Mouse (Mus musculus) thymus, adult 2 months (tissue): ENCODE data around the gene Fgf15. TPM values are rescaled to one million over a fixed set of nuclear protein-coding genes. Genes with fewer than 3 reads are reported as not detected.

Source experiments
- DNase-seq: peaks from one replicate; pipeline ENCODE4 v3.0.0; 2021
- H3K27ac ChIP-seq: fragments of 200-500 bp; 2 replicates; pipeline ENCODE4 v1.5.1; 2012; ENCODE audit warnings: low read length, control low read depth; ENCODE audit not compliant: control insufficient read depth, insufficient read depth
- H3K27me3 ChIP-seq: fragments of 200-500 bp; 2 replicates; pipeline ENCODE4 v1.6.1; 2012; ENCODE audit warnings: mild to moderate bottlenecking, low read length, moderate library complexity, mixed read lengths; ENCODE audit not compliant: control insufficient read depth, insufficient read depth
- H3K36me3 ChIP-seq: fragments of 200-500 bp; 2 replicates; pipeline ENCODE4 v1.6.1; 2012; ENCODE audit warnings: mild to moderate bottlenecking, low read length, moderate library complexity; ENCODE audit not compliant: control insufficient read depth, insufficient read depth
- H3K4me1 ChIP-seq: fragments of 200-500 bp; replicated peaks from 2 replicates; pipeline ENCODE4 v1.6.1; 2012; ENCODE audit warnings: low read length; ENCODE audit not compliant: control insufficient read depth, insufficient read depth
- H3K4me3 ChIP-seq: fragments of 200-500 bp; 2 replicates; pipeline ENCODE4 v1.5.1; 2012; ENCODE audit warnings: mild to moderate bottlenecking, low read length, control low read depth, moderate library complexity; ENCODE audit not compliant: control insufficient read depth, insufficient read depth
- CTCF ChIP-seq: fragments of 200-500 bp; IDR thresholded peaks from 2 replicates; pipeline ENCODE4 v1.5.1; 2012; ENCODE audit warnings: mild to moderate bottlenecking, control low read depth, low read length, moderate library complexity, borderline replicate concordance; ENCODE audit not compliant: control insufficient read depth, poor library complexity, insufficient read depth; ENCODE audit errors: extremely low read depth
- POLR2A ChIP-seq: fragments of 200-500 bp; IDR thresholded peaks from 2 replicates; pipeline ENCODE4 v1.6.1; 2012; ENCODE audit warnings: mild to moderate bottlenecking, low read length, control low read depth, moderate library complexity; ENCODE audit not compliant: control insufficient read depth, poor library complexity, insufficient read depth; ENCODE audit errors: extremely low read depth
- WGBS: fragments of 180-500 bp; shearing (Covaris S2); methylation state at CpG from one replicate; pipeline ENCODE4 v1.1.7; 2018; 5-methylcytosine and 5-hydroxymethylcytosine counted together
- polyA plus RNA-seq: library from polyadenylated mRNA; depleted of rRNA; stranded (reverse); fragments of >200 nt; gene quantifications from 2 replicates; pipeline ENCODE4 v1.2.3, GENCODE M21; 2012

The Fgf15 gene
- polyA plus RNA-seq, 1 experiment: 0.42 TPM

DNA sequence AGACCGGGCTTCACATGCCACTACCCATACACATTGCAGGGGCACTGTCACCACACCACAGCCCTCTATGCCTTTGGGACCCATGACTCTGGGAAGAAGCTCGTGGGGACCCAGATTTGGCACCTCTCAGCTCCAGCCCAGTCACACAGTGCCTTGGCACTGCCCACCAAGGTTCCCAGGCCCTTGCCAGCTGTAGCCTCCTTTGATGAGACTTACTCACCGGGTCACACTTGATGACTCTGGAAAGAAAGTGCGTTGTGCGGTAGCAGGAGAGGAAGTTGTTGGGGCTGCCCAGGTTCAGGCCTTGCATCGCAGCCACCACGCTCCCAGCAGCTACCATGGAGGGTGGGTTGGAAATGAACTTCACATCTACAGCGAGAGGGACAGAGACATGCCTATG, 37.5 kb downstream of the Fgf15 start:
- no peaks in the 10 kb centered on the region for H3K36me3 ChIP-seq
- 38% methylated on average over 8 of the region's 8 CpGs for WGBS
- TF ChIP-seq POLR2A: no peak
- TF ChIP-seq CTCF: no peak

DNA sequence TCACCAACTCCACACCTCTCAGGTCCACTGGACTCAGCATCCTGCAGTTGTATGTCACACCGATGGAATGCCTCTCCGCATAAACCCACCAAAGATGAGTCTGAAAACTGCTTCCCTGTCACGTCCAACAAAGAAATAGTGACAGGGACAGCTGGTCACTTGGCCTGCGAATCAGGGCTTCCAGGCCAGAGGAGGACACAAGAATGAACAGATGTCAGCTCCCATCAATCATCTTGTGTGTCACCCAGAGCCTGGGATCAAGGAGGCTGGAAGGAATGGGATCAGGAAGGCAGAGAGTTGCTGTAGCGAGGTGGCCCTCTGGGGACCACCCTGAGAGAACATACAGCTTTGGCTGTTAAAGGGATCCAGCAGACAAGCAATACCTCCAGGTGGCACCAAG, 38.6 kb downstream of the Fgf15 start:
- peaks cover 9% of the 10 kb centered on the region; the same call in 1 of the 2 replicates for H3K27me3 ChIP-seq
- no peak overlapping the region for H3K27ac ChIP-seq
- peaks cover 13% of the 10 kb centered on the region for H3K4me1 ChIP-seq
- no peak for DNase-seq
- TF ChIP-seq CTCF: no peak
- no peak for TF ChIP-seq POLR2A
- WGBS: 93% methylated on average over 5 of the region's 5 CpGs
- H3K36me3 ChIP-seq: no peaks in the 10 kb centered on the region
- no peak overlapping the region for H3K4me3 ChIP-seq

More for the DNA sequence above, 37.5 kb downstream of the Fgf15 start:
- peaks cover 7% of the 10 kb centered on the region for H3K4me1 ChIP-seq
- H3K27me3 ChIP-seq: peaks cover 4% of the 10 kb centered on the region; the same call in 1 of the 2 replicates
- no peak overlapping the region for H3K4me3 ChIP-seq
- no peak overlapping the region for H3K27ac ChIP-seq
- DNase-seq: no peak

DNA sequence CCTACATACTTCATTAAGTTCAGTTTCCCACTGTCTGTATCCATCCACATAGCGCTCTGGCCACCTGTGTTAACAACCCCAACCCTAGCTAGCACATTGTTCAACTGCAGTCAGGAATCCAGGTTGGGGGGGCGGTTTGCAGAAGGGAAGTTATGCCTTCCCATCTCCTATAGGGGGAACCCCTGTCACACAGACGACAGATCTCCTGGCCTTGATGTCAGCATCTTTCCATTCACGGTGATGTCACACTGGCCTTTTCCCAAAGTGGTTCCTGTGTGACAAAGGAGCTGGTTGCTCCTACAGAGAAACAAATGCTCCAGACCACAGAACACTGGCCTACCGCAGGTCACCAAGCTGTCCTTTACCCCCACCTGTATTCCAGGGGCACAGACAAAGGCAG, 39.2 kb downstream of the Fgf15 start:
- no peak for DNase-seq
- Histone ChIP-seq H3K4me1 (peaks cover 13% of the 10 kb centered on the region), H3K36me3 (no peaks in the 10 kb centered on the region), H3K4me3 (no peak overlapping the region), H3K27ac (no peak overlapping the region), H3K27me3 (peaks cover 12% of the 10 kb centered on the region; the same call in 1 of the 2 replicates)
- no peak for TF ChIP-seq CTCF
- no peak for TF ChIP-seq POLR2A
- WGBS: 73% methylated on average over 5 of the region's 5 CpGs

DNA sequence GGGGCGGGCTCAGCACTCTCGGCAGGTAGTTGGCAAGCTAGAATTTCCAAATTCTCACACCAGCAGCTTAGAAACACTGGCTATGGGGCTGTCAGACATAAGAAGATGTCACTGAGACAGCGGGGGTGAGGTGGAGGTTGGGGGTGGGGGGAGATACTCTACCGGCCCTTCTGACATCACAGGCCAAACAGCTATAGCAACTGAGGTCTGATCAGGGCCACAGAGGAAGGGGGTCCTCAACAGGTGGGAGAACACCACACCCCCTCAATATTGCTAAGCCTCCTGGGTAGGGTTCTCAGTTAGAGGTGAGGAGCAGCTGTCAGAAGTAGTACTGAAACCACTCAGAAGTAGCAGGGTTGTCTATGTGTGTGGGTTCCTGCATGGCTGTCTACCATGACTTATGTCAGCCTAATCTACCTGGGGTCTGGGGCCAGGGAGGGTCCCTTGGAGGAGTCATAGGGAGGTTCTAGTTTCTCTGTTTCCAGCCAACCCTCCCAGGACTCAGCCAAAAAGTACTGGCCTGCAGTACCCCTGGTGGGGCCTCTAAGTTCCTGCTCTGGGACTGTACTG, 40.1 kb downstream of the Fgf15 start:
- Histone ChIP-seq H3K27me3 (peaks cover 12% of the 10 kb centered on the region; the same call in 1 of the 2 replicates), H3K27ac (no peak overlapping the region), H3K36me3 (no peaks in the 10 kb centered on the region), H3K4me3 (no peak overlapping the region), H3K4me1 (peaks cover 13% of the 10 kb centered on the region)
- 94% methylated on average over 4 of the region's 4 CpGs for WGBS
- DNase-seq: no peak
- TF ChIP-seq CTCF (no peak), POLR2A (no peak)

DNA sequence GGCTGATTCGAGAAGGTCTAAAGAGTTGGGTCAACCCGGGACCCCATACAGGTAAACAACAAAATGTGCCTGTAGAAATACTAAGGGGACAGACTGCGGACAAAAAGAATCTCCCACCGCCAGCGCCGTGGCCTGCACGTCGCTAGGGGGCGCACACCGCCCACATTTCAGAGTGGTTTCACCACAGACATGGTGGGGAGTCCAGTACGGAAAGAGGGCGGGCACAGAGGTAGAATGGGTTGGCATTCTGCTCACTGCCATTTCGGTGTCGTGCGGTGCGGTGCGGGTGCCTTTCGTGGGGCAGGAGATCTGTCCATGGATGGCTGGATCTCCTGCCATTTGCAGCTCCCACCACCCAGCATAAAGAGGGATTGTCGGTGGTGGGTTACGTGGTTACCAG, 41.2 kb downstream of the Fgf15 start:
- H3K36me3 ChIP-seq: no peaks in the 10 kb centered on the region
- WGBS: 2% methylated on average over 20 of the region's 20 CpGs
- peak; percentile 84 for DNase-seq
- H3K27ac ChIP-seq: no peak overlapping the region
- peaks cover 16% of the 10 kb centered on the region for H3K4me1 ChIP-seq
- H3K27me3 ChIP-seq: peaks cover 15% of the 10 kb centered on the region
- peak overlapping the region; percentile 18 for H3K4me3 ChIP-seq
- no peak for TF ChIP-seq POLR2A
- peak; percentile 97 for TF ChIP-seq CTCF

DNA sequence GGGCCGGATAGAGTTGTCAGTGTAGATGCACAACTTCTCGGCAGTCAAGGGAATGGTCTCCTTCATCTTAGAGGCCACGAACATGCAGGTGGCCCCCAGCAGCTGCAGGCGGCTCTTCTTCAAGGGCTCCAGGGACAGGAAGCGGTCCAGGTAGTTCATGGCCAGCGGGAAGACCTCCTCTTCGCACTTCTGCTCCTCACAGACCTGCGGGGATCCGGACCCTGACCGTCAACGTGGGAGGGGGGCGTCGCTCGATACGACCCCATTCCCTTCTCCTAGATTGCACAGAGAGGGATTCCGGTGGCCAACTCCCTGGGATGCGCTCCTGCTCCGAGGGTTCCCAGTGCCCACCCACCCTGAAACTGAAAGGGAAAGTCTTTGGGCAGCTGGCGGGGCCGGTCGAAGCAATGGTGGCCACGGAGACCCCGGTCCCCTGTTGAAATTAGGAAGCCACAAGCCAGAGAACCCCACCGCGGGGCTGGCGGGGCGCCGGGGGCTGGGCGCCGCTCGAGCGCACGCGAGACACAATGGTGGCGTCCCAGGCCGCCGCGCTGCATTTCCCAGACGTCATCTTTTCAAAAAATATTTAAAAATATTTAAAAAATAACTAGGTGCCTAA, 41.7 kb downstream of the Fgf15 start:
- TF ChIP-seq POLR2A (no peak), CTCF (no peak)
- no peak overlapping the region for H3K27ac ChIP-seq
- H3K27me3 ChIP-seq: peaks cover 19% of the 10 kb centered on the region
- no peak for DNase-seq
- no peaks in the 10 kb centered on the region for H3K36me3 ChIP-seq
- H3K4me1 ChIP-seq: peaks cover 18% of the 10 kb centered on the region
- H3K4me3 ChIP-seq: peak overlapping the region; percentile 18
- 2% methylated on average over 39 of the region's 39 CpGs for WGBS
